Mouse (Mus musculus): ENCODE data around the gene Art5. TPM values are rescaled to one million over a fixed set of nuclear protein-coding genes. Genes with fewer than 3 reads are reported as not detected.

Gene Art5
- total and polyA plus RNA-seq, 3 experiments, result 13.9 to 18.3 (median 15.7) TPM

GRCm38 (mm10) chr7:102106700-102107141, 2.6 kb downstream of the Art5 start:
- WGBS, result 10% methylated on average over 23 of the region's 23 CpGs
- no peak overlapping the region for H3K27ac ChIP-seq
- TF ChIP-seq CTCF (IDR thresholded peaks at IDR 0.05) (no peak), POLR2A (IDR thresholded peaks at IDR 0.05; ENCODE audit: insufficient read depth, low read depth, low read length) (no peak), EP300 (IDR thresholded peaks at IDR 0.05; ENCODE audit: insufficient read depth, low read depth, low read length) (no peak)
- H3K36me3 ChIP-seq (ENCODE audit: control insufficient read depth, insufficient read depth, low read length), result peaks cover 2% of the 10 kb centered on the region
- H3K27me3 ChIP-seq (ENCODE audit: control insufficient read depth, insufficient read depth, low read length), result no peaks in the 10 kb centered on the region
- peaks cover 2% of the 10 kb centered on the region; the same call in 1 of the 2 replicates for H3K4me1 ChIP-seq (ENCODE audit: control insufficient read depth, insufficient read depth, low read length)
- no peak overlapping the region for H3K4me3 ChIP-seq
- H3K79me2 ChIP-seq (replicated peaks; ENCODE audit: control insufficient read depth, insufficient read depth, low read length), result no peaks in the 10 kb centered on the region; the same call in 1 of the 2 replicates
- DNase-seq, result peak; percentile 47 to 50
- intact Hi-C loops (cut with DNase I), result no loop called here
- peak overlapping the region; percentile 8; the same call in 1 of the 2 replicates for H3K9ac ChIP-seq (ENCODE audit: low read depth, low read length)

GRCm38 (mm10) chr7:102104126-102104525, 5.2 kb downstream of the Art5 start:
- H3K79me2 ChIP-seq (replicated peaks; ENCODE audit: control insufficient read depth, insufficient read depth, low read length), result no peaks in the 10 kb centered on the region; the same call in 1 of the 2 replicates
- TF ChIP-seq EP300 (IDR thresholded peaks at IDR 0.05; ENCODE audit: insufficient read depth, low read depth, low read length) (no peak), POLR2A (IDR thresholded peaks at IDR 0.05; ENCODE audit: insufficient read depth, low read depth, low read length) (no peak)
- intact Hi-C loops (cut with DNase I), result no loop called here
- H3K9ac ChIP-seq (ENCODE audit: low read depth, low read length), result no peak overlapping the region
- DNase-seq, result no peak
- WGBS, result 31% methylated on average over 5 of the region's 5 CpGs
- H3K4me3 ChIP-seq, result peak overlapping the region; percentile 36; the same call in 1 of the 2 replicates
- peaks cover 2% of the 10 kb centered on the region for H3K36me3 ChIP-seq (ENCODE audit: control insufficient read depth, insufficient read depth, low read length)
- peaks cover 7% of the 10 kb centered on the region for H3K4me1 ChIP-seq (ENCODE audit: control insufficient read depth, insufficient read depth, low read length)
- no peak overlapping the region for H3K27ac ChIP-seq
- H3K27me3 ChIP-seq (ENCODE audit: control insufficient read depth, insufficient read depth, low read length), result no peaks in the 10 kb centered on the region

- TF ChIP-seq EP300 (IDR thresholded peaks at IDR 0.05; ENCODE audit: insufficient read depth, low read depth, low read length) (no peak), CTCF (IDR thresholded peaks at IDR 0.05) (no peak), POLR2A (IDR thresholded peaks at IDR 0.05; ENCODE audit: insufficient read depth, low read depth, low read length) (no peak)
- Histone ChIP-seq H3K79me2 (replicated peaks; ENCODE audit: control insufficient read depth, insufficient read depth, low read length) (no peaks in the 10 kb centered on the region; the same call in 1 of the 2 replicates), H3K4me3 (peak overlapping the region; percentile 36; the same call in 1 of the 2 replicates), H3K27me3 (ENCODE audit: control insufficient read depth, insufficient read depth, low read length) (no peaks in the 10 kb centered on the region), H3K4me1 (ENCODE audit: control insufficient read depth, insufficient read depth, low read length) (peaks cover 7% of the 10 kb centered on the region), H3K27ac (no peak overlapping the region), H3K9ac (ENCODE audit: low read depth, low read length) (no peak overlapping the region), H3K36me3 (ENCODE audit: control insufficient read depth, insufficient read depth, low read length) (peaks cover 2% of the 10 kb centered on the region)
- intact Hi-C loops (cut with DNase I), result no loop called here
- 62% methylated on average over 2 of the region's 2 CpGs for WGBS
- DNase-seq, result no peak
Measured at GRCm38 (mm10) chr7:102103555-102103954, 5.7 kb downstream of the Art5 start.

- H3K9ac ChIP-seq (ENCODE audit: low read depth, low read length), result peak overlapping the region; percentile 36
- H3K27ac ChIP-seq, result peak overlapping the region; percentile 95
- peaks cover 7% of the 10 kb centered on the region for H3K4me1 ChIP-seq (ENCODE audit: control insufficient read depth, insufficient read depth, low read length)
- H3K27me3 ChIP-seq (ENCODE audit: control insufficient read depth, insufficient read depth, low read length), result no peaks in the 10 kb centered on the region
- no peak for DNase-seq
- H3K4me3 ChIP-seq, result peak overlapping the region; percentile 52
- no peaks in the 10 kb centered on the region; the same call in 1 of the 2 replicates for H3K79me2 ChIP-seq (replicated peaks; ENCODE audit: control insufficient read depth, insufficient read depth, low read length)
- H3K36me3 ChIP-seq (ENCODE audit: control insufficient read depth, insufficient read depth, low read length), result peaks cover under 1% of the 10 kb centered on the region; the same call in 1 of the 2 replicates
- 37% methylated on average over 6 of the region's 6 CpGs for WGBS
- TF ChIP-seq POLR2A (IDR thresholded peaks at IDR 0.05; ENCODE audit: insufficient read depth, low read depth, low read length) (no peak), EP300 (IDR thresholded peaks at IDR 0.05; ENCODE audit: insufficient read depth, low read depth, low read length) (no peak), CTCF (IDR thresholded peaks at IDR 0.05) (no peak)
- intact Hi-C loops (cut with DNase I), result no loop called here
Measured at GRCm38 (mm10) chr7:102102696-102103095, 6.6 kb downstream of the Art5 start.

GRCm38 (mm10) chr7:102102241-102102640, 7.0 kb downstream of the Art5 start:
- DNase-seq, result no peak
- peak overlapping the region; percentile 95 for H3K27ac ChIP-seq
- H3K9ac ChIP-seq (ENCODE audit: low read depth, low read length), result peak overlapping the region; percentile 36
- WGBS, result 42% methylated on average over 8 of the region's 8 CpGs
- intact Hi-C loops (cut with DNase I), result no loop called here
- H3K79me2 ChIP-seq (replicated peaks; ENCODE audit: control insufficient read depth, insufficient read depth, low read length), result no peaks in the 10 kb centered on the region; the same call in 1 of the 2 replicates
- peak overlapping the region; percentile 52 for H3K4me3 ChIP-seq
- peaks cover 7% of the 10 kb centered on the region for H3K4me1 ChIP-seq (ENCODE audit: control insufficient read depth, insufficient read depth, low read length)
- TF ChIP-seq CTCF (IDR thresholded peaks at IDR 0.05) (peak; percentile 44), EP300 (IDR thresholded peaks at IDR 0.05; ENCODE audit: insufficient read depth, low read depth, low read length) (no peak), POLR2A (IDR thresholded peaks at IDR 0.05; ENCODE audit: insufficient read depth, low read depth, low read length) (peak; percentile 29; the same call in 1 of the 2 replicates)
- H3K36me3 ChIP-seq (ENCODE audit: control insufficient read depth, insufficient read depth, low read length), result no peaks in the 10 kb centered on the region
- H3K27me3 ChIP-seq (ENCODE audit: control insufficient read depth, insufficient read depth, low read length), result no peaks in the 10 kb centered on the region

- intact Hi-C loops (cut with DNase I), result no loop called here
- H3K27me3 ChIP-seq (ENCODE audit: control insufficient read depth, insufficient read depth, low read length), result no peaks in the 10 kb centered on the region
- DNase-seq, result peak; percentile 56 to 58
- TF ChIP-seq CTCF (IDR thresholded peaks at IDR 0.05) (no peak), EP300 (IDR thresholded peaks at IDR 0.05; ENCODE audit: insufficient read depth, low read depth, low read length) (peak; percentile 62), POLR2A (IDR thresholded peaks at IDR 0.05; ENCODE audit: insufficient read depth, low read depth, low read length) (peak; percentile 98)
- peaks cover 7% of the 10 kb centered on the region for H3K4me1 ChIP-seq (ENCODE audit: control insufficient read depth, insufficient read depth, low read length)
- H3K4me3 ChIP-seq, result peak within 1 kb of the TSS; percentile 52
- H3K9ac ChIP-seq (ENCODE audit: low read depth, low read length), result peak within 1 kb of the TSS; percentile 67
- WGBS, result 55% methylated on average over 5 of the region's 5 CpGs
- no peaks in the 10 kb centered on the region for H3K36me3 ChIP-seq (ENCODE audit: control insufficient read depth, insufficient read depth, low read length)
- peak within 1 kb of the TSS; percentile 95 for H3K27ac ChIP-seq
- no peaks in the 10 kb centered on the region; the same call in 1 of the 2 replicates for H3K79me2 ChIP-seq (replicated peaks; ENCODE audit: control insufficient read depth, insufficient read depth, low read length)
Measured at GRCm38 (mm10) chr7:102101487-102101886, 7.8 kb downstream of the Art5 start, which contains the start of gene Art1. Gene Art1 (plus strand): TSS chr7:102101743.

All from heart, adult 2 months (tissue).